Mouse (Mus musculus) cerebellum, postnatal 36 days (tissue): ENCODE results near the gene Bicra.

Experiments
- DNase-seq, 2 experiments: peaks; one replicate each; pipeline ENCODE4 v3.0.0; 2021 to 2022; ENCODE audit warnings: mixed read lengths in 2 of 2

The Bicra gene

DNA sequence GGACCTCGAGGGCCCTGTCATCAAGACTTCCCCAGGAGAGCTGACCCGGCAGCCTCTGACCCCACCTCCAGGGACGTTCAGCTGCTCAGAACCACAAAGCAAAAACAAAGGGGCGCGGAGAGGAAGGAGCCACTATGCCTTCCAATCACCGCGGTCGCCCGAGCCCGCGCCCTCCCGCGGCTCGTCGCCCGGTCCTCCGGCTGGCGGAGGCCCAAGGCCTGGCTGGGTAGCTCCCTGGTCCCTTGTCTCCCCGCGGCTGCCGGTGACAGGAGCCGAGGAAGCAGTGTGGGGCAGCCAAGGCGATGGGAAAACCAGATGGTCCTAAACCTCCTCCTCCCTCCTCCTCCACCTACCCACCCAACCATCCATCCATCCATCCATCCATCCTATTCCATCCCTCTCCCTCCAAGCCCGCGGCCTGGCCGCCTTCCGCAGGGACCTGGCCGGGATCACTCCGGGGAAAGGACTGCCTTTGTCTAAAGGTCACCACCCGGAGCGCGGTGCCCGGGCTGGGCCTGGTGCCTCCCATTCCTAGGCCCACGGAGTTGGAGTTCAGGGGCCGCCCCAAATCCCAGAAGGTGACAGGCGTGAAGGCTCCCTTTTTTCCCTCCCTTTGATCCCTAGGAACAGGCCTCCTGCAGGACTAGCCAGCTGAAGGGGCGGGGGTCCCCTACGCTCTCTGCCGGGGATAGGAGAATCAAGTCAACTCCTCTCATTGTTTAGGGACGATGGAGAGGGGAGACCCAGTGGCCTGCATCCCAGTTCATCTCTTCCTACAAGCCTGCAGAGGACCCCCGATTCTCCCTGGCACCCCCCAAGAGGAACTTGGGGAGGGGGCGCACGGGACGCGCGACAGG, 1.0 kb downstream of the Bicra start:
- DNase-seq: peak; percentile 73 to 77

DNA sequence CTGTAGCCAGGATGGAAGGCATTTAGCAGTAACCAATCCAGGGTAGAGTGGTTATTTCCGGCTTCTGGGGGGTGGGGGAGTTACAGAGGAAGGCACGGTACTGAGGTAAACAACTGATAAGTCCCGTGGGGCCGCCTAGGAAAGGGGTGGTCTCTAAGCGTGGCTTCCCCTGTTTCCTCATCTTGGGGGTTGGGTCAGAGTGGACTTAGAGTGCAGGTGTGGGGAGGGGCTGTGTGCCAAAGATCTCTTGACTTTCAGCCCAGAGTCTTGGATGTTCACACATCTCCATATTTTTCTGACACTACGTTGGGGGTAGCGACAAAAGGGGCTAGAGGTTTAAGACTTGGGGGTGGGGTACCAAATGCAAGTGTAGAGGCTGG, 1.6 kb downstream of the Bicra start:
- peak in 1 of 2 experiments; percentile 34 for DNase-seq

DNA sequence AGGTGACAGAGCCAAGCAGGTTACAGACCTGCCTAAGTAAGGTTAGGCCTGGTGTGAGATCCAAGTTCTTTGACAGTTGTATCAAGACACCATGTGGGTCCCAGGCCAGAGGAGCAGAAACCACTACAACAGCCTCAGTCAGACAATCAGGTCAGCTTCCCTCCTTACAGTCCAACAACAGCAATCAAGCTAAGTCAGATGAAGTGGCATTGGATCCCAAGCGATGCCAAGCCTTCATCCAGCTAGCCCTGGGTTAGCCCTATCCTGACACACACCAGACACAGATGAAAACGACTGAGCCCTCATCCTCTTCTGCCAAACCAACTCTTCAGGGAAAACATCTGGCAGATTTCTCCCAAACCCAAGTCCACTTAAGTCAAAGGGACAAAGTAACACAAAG, 2.2 kb downstream of the Bicra start:
- DNase-seq: no peak

DNA sequence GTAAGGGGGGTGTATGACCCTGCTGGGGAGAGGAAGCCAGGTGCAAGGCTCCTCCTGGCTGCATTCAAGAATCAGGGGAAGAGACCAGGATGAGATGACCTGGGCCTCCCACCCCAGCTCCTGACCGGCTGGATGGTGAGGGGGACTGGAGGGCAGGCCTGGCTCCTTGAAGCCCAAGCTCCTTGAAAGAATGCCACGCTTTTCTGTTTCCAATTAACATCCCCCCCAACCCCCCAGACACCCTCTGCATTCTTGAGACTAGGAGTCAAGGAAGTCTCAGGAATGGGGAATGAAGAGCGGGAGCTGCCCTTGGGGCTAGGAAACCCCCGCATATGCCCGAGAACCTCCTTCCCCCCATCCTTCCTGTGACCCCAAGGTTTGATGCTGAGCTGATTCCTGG, 3.2 kb downstream of the Bicra start:
- no peak for DNase-seq

DNA sequence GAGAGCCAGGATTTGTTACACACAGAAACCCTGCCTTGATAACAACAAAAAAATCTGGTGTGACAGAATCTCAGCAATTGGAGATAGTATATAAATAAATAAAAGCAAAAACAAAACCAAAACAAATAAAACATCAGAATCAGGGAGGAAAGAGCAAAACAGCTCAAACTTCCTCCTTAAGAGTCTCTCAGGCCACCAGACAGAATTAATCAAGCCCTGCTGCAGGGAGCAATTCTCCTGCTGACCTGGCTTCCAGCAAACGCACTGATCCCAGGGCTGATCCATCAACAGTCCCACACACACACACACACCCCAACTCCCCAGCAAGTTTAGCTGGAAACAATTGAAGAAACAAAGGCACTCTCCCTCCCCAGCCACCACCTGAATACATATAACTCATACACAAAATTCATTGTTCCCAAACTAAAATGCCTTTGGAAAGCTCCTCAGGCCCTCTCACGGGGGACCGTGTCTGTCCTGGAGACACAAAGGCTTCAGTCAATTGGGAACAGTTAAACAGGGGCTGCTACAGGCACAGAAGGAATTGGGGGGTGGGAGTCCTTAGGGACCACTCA, 3.8 kb downstream of the Bicra start:
- DNase-seq: no peak

DNA sequence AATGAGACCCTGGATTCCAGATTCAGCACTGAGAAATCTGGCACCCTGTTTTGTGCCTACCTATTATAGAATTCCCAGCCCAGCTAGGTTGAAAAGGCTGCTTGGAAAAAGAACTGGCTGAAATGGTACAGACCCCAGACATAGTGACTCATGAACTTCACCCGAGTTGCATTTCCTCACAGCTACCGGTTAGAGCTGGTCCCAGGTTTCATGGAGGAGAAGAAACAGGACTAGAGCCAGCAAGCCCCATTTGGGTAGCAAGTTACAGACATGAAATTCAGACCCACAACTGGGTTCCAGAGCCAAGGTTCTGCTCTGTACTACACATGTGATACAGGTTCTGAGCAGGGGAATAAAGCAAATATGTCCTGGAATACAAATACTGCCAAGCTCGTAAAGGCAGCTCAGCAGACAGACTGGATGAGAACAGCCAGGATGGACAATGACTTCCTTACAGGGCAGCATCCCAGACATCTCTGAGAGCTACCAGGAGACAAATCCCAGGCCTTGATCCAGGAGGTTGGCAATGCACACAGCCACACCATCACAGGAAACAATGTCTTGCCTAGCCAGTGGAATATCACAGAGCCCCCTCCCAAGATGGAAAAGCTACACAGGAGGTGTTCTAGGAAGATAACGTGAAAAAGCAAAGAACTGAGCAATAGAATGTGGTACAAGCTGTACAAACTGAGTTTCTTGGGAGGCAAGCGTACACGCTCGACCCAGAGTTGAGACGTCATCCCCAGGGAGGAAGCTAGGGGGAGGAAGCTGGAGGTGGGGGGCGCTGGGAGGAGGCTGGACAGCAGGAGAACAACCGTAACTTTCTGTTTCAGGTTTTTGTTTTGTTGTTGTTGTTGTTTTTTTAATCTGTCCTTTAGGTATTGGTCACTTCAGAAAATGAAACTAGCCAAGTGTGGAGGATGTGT, 4.6 kb downstream of the Bicra start:
- no peak for DNase-seq

DNA sequence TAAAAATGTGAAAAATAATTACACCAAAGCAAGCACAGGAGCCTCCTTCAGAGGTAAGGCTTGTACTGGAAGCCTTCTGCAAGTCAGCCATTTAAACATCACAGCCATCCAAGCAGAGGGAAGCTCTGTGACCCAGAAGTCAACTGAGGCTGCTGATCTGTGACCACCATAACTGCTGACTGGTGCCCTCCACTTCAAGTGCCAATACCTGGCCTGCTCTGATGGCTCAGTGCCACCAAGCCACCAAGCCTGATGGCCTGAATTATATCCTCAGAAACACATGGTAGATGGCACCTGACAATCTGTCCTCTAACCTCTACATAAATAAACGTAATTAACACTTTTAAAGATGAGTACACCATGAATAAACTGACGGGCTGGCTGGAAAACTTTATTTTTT, 6.5 kb downstream of the Bicra start:
- peak; percentile 61 to 62 for DNase-seq

DNA sequence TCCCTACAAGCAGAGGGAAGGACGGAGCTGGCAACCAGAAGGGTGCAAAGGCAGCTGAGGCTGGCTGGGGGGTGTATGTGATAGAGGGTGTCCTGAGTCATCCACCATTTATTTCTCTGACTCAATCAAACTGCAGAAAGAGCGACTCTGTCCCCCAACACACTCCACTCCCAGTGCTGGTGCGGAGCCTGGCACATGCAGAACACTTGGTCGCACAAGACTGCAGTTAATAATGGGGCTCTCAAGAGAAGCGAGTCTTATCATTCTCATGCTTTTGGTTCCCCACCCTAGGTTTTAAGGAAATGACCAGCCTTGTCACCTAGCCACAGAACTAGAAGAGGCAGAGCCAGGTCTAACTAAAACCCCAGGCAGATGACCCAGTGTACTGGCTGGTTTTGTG, 8.4 kb downstream of the Bicra start:
- no peak for DNase-seq

DNA sequence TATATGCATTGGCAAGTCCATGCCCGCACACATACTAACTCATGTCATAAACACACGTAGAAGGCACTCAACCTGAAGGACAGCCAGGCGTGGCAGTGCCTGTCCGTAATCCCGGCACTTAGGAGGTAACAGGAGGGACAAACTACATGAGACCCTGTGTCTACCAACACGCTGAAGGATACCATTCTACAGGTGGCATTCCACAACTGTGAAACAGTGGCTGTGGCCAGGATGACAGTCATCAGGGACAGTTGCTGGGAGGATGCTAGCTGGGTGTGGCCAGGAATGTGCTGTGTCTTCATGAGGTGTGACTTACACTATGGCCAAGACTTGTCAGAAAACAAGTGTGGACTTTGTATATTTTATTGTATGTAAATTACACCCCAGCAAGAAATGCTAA, 10.7 kb downstream of the Bicra start:
- no peak for DNase-seq

DNA sequence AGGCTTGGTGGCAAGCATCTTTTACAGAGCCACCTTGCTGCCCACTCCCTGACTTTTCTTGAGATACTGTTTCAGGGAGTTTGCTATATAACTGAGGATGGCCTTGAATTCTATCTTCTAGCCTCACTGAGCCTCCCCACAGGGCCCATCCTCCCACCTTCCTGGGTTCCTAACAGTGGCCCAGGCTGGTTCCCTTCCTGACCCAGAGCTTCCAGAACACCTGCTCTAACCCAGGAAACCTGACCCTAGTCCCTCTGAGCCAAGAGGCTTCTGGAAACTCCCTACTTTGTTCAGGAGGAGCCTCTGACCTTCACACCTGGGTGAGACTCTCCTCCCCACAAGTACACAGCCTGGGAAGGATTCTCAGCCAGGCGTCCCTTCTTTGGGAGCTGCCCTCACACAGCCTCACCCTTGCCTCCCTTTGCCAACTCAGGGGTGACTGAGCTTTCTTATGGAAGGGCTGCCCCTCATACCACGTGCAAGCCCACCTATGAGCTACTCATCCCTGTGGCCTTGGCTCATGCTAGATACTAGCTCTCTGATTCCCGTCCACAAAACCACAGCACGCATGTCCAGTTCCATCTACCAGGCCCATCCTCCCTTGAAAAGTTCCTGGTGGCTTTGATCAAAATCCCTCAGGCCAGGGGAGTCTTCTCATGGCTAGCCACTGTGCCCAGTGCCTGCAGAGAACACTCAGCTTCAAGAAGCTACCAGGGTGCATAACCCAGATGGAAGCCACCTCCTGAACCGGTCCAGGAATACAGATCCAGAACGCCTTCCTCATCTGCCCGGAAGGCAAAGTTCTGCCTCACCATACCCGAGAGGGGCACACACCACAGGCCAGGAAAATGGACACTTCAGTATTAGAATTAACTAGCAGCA, 13.9 kb downstream of the Bicra start:
- DNase-seq: no peak

DNA sequence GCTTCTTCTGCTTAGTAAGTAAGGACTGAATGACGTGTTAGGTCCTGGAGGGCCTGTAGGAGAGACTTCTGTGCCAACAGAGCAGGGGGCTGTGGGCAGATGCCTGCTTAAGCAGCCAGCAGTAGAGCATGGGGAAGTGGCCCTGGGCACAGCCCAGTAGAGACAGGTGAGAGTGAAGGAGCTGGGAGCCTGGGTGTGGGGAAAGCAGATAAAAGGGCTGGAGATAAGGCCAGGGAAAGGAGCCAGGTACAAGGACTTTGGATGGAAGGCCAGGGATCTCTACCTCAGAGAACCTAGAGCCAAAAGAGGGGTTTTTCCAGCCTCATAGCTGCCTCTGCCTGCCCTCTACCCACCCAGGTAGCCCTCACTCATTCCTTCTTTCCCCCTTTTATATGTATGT, 14.7 kb downstream of the Bicra start:
- DNase-seq: no peak

DNA sequence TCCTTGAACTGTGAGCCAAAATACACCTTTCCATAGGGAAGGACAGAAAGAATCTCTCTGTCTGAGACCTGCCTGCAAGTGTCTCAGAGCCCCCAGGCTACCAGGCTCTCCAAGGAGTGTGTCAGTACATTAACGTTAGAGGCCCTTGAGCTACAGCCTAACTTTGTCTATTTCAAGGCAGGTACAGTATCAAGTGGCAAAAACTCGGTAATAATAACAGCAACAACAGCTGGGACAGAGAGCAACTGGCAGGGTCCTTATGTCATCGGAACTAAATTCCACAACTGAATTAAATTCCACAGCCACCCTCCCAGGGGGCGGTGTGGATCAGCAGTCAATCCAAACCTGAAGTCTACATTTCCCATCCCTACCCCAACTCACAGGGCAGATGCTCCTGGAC, 16.6 kb downstream of the Bicra start:
- no peak for DNase-seq

DNA sequence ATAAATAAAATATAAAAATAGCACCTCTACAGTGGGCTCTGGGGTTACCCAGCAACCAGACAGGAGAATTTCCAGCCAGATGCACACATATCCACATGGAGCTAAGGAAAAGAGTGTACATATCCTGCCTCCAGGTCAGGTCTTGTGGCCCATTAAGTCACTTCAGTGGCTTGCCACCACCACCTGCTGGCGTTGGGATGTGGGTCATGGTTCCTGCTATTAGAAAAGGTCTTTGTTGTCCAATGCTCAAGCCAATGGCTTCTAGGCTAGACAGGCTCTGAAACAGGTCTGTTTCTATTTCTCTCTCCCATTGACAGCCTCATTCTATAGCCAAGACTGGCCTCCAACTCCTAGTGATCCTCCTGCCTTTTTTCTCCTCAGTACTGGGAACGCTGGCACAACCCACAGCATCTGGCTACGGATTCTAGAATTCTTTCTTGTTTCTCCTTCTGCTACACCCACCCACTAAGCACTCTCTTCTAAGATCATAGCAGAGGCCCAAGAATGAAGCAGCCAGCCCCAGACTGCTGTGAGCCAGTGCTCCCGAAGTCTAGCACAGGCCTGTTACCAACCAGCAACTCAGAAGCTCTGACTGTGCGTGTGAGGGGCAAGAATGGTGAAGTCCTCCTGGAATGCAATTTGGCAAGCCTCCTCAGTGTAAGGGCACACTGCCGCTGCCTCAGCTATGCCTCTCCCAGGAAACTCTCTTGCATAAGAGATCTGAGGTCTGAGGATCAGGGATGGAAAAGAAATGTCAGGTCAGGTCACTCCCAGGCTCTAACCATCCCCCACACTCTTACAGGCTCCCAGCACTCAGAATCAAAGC, 19.4 kb downstream of the Bicra start:
- peak in 1 of 2 experiments; percentile 35 for DNase-seq

DNA sequence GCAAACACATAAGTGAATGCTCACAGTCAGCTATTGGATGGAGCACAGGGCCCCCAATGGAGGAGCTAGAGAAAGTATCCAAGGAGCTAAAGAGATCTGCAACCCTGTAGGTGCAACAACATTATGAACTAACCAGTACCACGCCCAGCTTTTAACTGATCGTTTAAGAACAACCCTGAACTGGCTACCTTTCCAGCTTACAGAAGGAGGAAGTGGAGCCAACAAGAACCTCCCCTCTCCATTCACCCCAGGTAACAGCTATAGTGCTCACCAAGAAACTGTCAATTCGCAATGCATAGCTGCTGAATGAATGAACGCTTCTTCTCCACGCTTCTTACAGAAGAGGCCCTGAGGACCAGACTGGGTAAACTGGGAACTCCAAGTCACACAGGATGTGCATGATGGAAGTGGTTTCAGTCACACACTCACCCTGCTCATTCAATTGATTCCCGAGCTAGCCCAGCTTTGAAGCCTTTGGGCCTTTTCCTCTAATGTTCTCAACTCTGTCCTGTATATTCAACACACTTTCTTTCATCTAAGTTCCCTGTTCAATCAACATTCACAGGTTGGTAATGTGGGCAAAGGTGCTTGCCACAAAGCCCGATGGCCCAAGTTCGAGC, 23.0 kb downstream of the Bicra start:
- no peak for DNase-seq

DNA sequence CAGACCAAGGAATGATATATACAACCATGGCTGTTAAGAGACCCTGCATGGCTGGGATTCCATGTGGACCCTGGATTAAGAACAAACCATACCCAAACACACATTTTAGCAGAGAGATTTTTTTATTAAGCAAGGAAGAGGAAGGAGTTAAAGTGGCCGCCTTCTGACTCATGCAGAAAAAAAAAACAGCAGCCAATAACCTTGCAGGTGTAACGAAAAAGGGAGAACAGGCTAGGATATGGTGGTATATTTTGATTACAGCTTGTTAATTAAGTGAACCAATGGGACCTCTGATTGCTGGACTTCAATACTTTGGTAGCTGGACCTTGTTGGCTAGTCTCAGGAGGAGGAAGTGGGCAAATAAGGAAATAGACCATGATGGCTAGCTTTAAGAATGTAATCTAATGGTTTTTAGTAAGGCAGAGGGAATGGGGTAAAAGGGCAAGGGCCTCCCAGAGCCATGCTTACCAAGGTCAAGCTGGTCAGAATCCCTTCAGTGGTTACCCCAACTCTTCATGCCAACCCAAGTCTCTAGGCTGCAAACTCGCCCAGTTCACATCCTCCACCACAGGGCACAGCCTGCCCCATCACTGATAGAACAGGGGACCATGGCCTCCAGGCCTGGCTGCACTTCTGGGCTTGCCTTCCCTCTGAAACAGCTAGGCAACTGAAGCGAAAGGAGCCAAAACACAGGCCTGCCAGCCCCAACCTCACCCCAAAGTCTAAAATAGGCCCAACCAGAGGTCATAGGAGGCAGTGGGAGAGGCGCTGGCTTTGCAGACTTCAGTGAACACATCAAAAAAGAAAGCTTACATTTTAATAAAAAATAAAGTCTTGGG, 28.2 kb downstream of the Bicra start:
- no peak for DNase-seq

DNA sequence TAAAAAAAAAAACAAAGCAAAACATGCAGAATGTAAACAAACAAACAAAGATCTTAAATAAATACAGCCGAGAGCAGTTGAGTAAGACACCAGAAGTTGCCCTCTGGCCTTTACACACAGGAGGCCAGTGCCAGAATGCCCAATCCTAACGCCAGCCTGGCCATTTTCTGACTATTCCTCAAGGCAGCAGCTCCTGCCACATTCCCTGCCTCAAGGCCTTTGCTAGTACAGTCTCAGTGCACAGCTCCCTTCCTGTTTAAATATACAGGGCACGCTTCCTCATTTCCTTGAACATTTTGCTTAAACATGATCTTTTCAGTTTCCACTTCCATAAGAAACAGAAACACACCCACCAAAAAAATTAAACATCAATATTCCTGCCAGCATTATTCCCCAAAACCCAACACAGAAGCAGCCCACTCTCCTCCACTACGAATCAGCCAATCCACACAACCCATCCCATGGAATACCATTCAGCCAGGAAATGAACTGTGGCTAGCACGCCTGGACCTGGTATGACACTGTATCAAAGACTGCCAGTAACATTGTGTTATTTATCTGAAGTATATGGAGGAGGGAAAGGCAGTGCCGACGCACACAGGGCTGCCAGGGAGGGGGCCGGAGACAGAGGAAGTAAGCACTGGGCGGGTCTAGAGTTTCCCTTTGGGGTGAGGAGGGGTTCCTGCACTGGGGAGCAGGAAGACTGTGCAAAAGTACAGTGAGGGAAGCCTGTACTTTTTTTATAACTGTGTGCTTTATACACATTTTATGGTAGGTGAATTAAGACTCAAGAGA, 29.5 kb downstream of the Bicra start:
- no peak for DNase-seq

DNA sequence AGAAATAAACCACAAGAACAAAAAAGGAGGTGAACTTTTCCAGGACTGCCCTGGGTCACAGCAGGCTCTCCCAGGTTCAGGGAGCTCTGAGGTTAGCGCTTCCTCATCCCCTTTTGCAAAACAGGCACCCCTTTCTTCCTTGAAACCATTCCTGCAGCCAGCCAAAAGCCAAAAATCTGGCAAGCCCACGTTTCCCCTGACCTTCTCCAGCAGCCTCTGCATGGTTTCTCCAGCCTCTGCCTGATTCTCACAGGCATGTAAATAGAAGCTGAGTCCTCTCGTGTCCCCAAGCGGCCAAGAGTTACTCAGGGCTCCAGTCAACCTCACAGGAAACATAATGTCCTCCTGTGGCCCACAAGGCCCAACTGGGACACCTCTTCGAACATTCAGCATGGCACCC, 32.3 kb downstream of the Bicra start:
- no peak for DNase-seq

DNA sequence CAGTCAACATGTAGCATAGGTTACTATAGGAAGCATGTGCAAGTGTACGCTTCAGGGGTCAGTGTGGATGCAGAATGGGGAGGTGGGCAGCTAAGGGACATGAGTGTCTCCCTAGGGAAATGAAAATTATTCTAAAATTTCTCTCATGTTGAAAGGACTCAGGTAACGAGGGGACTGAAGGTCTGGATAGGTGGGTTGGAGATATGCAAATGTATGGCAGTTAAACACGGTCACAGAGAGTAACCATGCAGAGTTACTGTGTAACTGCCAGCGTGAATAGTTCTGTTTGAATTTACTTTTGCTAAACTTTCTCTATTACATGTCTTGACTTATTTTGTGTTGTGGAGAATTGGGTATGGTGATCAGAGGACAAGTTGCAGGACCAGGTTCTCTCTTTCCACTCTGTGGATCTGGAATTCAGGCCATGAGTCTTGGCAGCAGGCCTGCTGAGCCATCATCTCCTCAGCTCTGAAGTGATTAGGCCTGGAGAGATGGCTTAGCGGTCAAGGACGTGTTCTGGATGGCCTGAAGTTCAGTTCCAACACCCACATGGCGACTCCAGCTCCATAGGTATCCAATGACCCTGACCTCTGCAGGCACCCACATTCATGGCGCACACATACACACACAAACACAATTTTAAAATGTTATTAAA, 33.1 kb downstream of the Bicra start:
- DNase-seq: peak; percentile 65 to 69
